Mouse (Mus musculus): ENCODE results near the gene Ptprg. TPM values are rescaled to one million over a fixed set of nuclear protein-coding genes. Genes with fewer than 3 reads are reported as not detected.
A peak's percentile ranks its signal among the peaks of the same experiment; 100 is the strongest.

Gene Ptprg
- polyA plus RNA-seq, 1 experiment from 2014 or later, result 32.8 TPM

DNA sequence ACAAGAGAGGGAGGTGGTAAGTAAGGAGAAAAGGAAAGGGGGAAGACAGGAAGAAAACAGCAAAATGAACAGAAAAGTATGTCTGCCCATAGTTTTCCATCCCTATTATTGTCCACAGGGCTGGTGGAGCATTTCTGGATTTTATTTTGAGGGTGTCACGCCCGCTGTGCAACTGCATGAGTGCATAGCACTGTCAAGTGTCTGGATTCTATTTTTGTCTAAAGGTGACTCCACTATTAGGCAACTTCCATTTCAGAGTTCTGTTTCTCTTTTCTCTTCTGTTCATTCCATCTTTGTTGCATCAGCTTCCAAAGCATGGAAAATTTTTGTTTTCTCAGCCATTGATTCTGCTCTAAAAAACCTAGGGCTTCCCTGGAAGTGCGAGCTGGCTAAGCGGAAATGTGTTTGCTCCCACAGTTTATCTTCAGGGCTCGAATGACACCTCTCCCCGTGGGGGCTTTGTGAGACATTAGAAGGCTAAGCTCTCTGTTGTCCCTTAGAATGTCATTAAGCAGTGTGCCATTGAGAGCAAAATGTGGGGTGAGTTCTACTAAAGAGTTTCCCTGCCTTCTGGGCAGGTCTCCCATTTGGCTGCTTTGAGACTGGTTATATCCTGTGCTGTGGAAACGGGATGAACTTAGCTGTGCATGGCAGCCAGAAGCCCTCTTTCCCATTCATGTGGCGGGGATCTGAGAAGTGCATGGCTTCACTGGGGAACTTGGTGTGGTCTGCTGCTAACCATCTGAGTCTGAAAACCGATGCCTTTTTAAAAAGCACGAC lies 330.0 kb downstream of the Ptprg start:
- Histone ChIP-seq H3K4me2 (no peak overlapping the region), H3K4me1 (peaks cover 15% of the 10 kb centered on the region), H3K4me3 (no peak overlapping the region), H3K27ac (no peak overlapping the region; the same call in 1 of the 2 replicates), H3K9ac (0 out of 2 replicates have a peak overlapping the region, but pooled peaks have one; percentile 14), H3K9me3 (replicated peaks) (no peaks in the 10 kb centered on the region), H3K36me3 (ENCODE audit: poor library complexity, severe bottlenecking) (no peaks in the 10 kb centered on the region), H3K27me3 (no peaks in the 10 kb centered on the region)
- ATAC-seq, result peak; percentile 41; the same call in 1 of the 2 replicates
- 20% methylated on average over 10 of the region's 10 CpGs for WGBS

DNA sequence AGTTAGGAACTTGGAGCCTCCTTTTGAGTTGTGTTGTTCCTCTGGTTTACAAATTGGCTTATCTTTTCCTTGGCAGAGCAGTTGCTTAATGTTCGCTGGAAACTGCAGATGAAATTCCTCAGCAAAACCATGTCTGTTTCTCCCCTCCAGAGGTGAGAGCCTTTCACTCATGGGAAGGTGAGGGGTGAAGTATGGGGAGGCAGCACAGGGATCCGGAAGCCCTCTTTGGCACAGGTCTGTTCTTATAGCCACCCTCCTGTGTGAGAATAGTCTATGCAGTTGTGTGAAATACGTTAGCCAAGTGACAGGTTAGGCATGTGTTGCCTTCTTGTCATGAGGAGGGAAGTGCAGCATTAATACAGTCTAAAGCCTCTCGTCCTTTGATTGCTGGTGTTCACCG lies 330.7 kb downstream of the Ptprg start:
- no peak for ATAC-seq
- Histone ChIP-seq H3K9ac (no peak overlapping the region), H3K4me1 (peaks cover 15% of the 10 kb centered on the region), H3K4me2 (no peak overlapping the region), H3K27ac (no peak overlapping the region), H3K36me3 (ENCODE audit: poor library complexity, severe bottlenecking) (no peaks in the 10 kb centered on the region), H3K4me3 (no peak overlapping the region), H3K27me3 (no peaks in the 10 kb centered on the region), H3K9me3 (replicated peaks) (no peaks in the 10 kb centered on the region)
- WGBS, result 59% methylated on average over 5 of the region's 5 CpGs

DNA sequence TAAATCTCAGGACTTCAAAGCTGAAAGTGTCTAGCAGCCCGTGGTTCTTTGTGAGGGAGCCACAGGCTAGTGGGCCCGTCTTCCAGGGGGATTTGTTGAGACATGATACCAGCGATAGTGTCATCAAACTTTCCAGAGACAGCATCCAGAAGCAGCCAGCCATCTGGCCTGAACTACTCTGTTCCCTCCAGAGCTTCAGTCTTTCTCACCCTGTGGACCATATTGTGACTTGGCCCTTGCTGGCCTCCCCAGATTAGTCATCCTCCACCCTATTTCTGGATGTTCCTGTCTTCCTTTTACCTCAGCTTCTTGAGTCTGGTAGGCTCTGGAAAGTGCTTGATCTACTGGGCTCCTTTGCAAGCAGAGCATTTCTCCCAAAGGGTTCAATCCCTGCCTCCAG lies 333.1 kb downstream of the Ptprg start:
- Histone ChIP-seq H3K27me3 (no peaks in the 10 kb centered on the region), H3K36me3 (ENCODE audit: poor library complexity, severe bottlenecking) (no peaks in the 10 kb centered on the region), H3K9ac (no peak overlapping the region), H3K4me1 (peaks cover 28% of the 10 kb centered on the region), H3K27ac (no peak overlapping the region), H3K9me3 (replicated peaks) (no peaks in the 10 kb centered on the region), H3K4me2 (no peak overlapping the region), H3K4me3 (no peak overlapping the region)
- no peak for ATAC-seq
- WGBS, result 91% methylated on average over 3 of the region's 3 CpGs

DNA sequence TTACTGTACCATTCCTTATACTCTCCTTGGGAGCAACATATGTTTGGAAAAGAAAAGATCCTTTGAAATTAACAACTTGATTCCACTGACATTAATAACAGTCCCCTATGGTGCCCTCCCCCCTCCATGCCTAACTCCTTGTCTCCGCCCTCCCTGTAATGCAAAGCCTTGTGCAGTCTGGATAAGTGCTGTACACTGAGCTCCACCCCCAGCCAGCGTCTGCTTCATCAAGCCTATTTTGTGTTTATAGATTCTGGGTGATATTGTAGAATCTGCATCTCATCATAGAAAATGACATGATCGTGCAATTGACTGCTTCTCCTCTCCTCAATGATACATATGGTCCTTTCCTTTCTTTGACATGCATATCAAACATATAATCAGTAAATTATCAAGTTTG lies 337.6 kb downstream of the Ptprg start:
- 70% methylated on average over 3 of the region's 3 CpGs for WGBS
- H3K9me3 ChIP-seq (replicated peaks), result no peaks in the 10 kb centered on the region
- H3K4me3 ChIP-seq, result no peak overlapping the region
- H3K27me3 ChIP-seq, result no peaks in the 10 kb centered on the region
- H3K9ac ChIP-seq, result no peak overlapping the region
- ATAC-seq, result 0 out of 2 replicates have a peak, but pooled peaks have one; percentile 57
- H3K27ac ChIP-seq, result no peak overlapping the region
- H3K36me3 ChIP-seq (ENCODE audit: poor library complexity, severe bottlenecking), result no peaks in the 10 kb centered on the region
- H3K4me2 ChIP-seq, result no peak overlapping the region
- peaks cover 23% of the 10 kb centered on the region; the same call in 1 of the 2 replicates for H3K4me1 ChIP-seq

DNA sequence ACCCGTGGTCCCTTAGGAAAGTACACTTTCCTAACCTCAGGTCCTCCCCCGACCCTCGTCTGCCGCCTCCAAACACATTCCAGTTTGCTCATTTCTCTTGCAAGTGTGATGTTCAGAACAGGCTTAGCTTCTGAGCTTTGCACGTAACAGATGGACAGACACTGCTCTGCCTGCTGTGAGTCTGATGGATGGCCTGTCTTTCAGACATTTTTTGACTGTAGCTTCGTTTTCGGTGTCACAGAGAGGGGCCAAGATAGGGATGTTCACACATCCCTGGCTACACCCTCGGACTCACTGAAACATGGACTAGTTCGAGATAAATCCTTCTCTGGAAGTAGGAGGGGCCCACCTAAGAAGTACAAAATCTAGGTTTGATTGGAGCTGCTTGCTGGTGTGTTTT lies 339.3 kb downstream of the Ptprg start:
- peaks cover 23% of the 10 kb centered on the region; the same call in 1 of the 2 replicates for H3K4me1 ChIP-seq
- no peak for ATAC-seq
- H3K4me2 ChIP-seq, result no peak overlapping the region

DNA sequence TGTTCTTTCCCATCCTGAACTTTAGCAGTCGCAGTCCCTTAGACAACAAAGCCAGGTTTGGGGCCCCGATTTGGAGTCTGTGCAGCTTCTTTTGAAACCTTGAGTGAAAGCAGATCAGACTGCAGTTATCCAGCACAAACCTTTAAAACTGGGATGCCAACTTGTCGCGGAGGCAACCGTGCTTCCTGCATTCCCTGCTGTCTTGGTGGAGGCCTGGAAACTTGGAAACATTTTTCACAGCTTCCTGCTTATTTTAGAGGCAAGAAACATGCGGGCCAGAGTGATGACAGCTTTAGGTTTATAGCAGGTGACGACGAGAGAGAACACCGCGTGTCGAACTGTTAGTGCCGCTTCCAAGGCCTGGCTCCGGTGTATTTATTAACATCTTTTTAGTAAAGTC lies 342.2 kb downstream of the Ptprg start:
- no peak for ATAC-seq
- Histone ChIP-seq H3K36me3 (ENCODE audit: poor library complexity, severe bottlenecking) (no peaks in the 10 kb centered on the region), H3K27ac (no peak overlapping the region), H3K4me1 (peaks cover 17% of the 10 kb centered on the region; the same call in 1 of the 2 replicates), H3K27me3 (no peaks in the 10 kb centered on the region), H3K9ac (no peak overlapping the region), H3K4me2 (no peak overlapping the region), H3K4me3 (no peak overlapping the region), H3K9me3 (replicated peaks) (no peaks in the 10 kb centered on the region)
- 82% methylated on average over 13 of the region's 13 CpGs for WGBS

More for the DNA sequence above, 339.3 kb downstream of the Ptprg start:
- no peaks in the 10 kb centered on the region for H3K9me3 ChIP-seq (replicated peaks)
- H3K4me3 ChIP-seq, result no peak overlapping the region
- H3K27ac ChIP-seq, result no peak overlapping the region
- no peak overlapping the region for H3K9ac ChIP-seq
- H3K27me3 ChIP-seq, result no peaks in the 10 kb centered on the region
- WGBS, result 67% methylated on average over 9 of the region's 9 CpGs
- H3K36me3 ChIP-seq (ENCODE audit: poor library complexity, severe bottlenecking), result no peaks in the 10 kb centered on the region

DNA sequence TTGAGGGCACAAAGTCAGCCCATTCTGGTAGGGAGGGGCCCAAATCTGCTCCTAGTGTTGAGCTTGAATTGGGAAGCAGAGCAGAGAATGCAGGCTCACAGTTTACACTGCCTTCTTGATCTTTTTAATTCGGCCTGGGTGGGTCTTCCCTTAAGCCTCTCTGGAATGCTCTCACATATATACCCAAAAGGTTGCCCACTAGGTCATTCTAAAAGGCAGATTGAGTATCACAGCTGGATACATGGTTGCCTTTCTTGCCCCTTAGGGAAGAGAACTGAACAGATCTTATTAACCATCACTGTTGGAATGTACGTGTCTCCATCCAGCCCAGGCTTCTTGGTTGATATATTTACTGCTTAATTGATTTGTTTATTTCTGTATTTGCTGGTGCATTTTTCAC lies 349.5 kb downstream of the Ptprg start:
- 4% methylated on average over 2 of the region's 2 CpGs for WGBS
- Histone ChIP-seq H3K9ac (no peak overlapping the region), H3K27me3 (no peaks in the 10 kb centered on the region), H3K27ac (no peak overlapping the region), H3K4me1 (peaks cover 18% of the 10 kb centered on the region), H3K36me3 (ENCODE audit: poor library complexity, severe bottlenecking) (no peaks in the 10 kb centered on the region), H3K4me3 (no peak overlapping the region), H3K9me3 (replicated peaks) (no peaks in the 10 kb centered on the region), H3K4me2 (no peak overlapping the region)
- no peak for ATAC-seq

DNA sequence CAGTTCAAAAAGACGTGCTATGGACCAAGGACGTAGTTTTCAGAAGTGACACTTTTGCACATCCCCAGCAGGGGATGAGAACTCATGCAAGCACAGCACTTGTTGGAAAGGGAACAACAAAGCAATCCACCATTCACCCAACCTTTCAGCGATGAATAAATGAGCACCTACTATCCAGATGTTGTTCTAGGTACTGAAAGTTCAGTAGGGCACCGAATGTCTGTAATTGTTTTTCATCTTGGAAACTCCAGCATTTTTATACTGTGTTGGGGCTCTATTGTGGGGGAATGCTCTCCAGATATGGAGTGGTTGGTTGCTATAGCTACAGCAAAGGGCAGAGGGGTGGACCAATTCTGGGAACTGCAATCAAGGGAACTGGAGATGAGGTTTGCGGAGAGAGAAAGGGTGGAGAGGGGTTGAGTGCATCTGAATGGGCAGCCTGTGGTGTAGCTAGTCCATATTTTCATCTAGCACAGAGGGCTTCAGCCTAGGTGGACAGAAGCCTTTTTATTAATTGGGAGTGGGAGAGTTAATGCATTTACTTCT lies 352.9 kb downstream of the Ptprg start:
- no peak overlapping the region for H3K27ac ChIP-seq
- peaks cover 18% of the 10 kb centered on the region for H3K4me1 ChIP-seq
- H3K4me3 ChIP-seq, result no peak overlapping the region
- no peaks in the 10 kb centered on the region for H3K9me3 ChIP-seq (replicated peaks)
- H3K9ac ChIP-seq, result no peak overlapping the region
- H3K4me2 ChIP-seq, result no peak overlapping the region
- WGBS, result 43% methylated on average over 5 of the region's 5 CpGs
- ATAC-seq, result 0 out of 2 replicates have a peak, but pooled peaks have one; percentile 38
- no peaks in the 10 kb centered on the region for H3K27me3 ChIP-seq
- no peaks in the 10 kb centered on the region for H3K36me3 ChIP-seq (ENCODE audit: poor library complexity, severe bottlenecking)

DNA sequence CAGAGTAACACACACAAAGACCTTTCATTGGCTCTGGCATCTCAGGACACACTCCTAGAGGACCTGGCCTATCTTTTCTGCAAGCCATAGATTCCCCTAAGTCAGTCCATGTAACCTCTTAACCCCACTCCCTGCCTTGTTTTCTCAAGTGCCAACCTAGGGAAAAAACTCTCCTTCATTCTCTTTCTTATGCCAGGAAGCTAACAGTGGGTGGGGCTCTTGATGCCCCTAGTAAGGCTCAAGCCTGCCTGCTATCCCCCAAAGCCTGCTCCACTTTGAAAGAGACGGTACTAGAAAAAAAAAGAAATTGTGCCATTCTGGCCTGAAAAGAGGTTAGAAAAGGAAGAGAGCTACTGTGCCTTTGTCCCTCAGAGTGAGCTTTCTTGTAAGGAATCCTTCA lies 358.9 kb downstream of the Ptprg start:
- Histone ChIP-seq H3K27me3 (no peaks in the 10 kb centered on the region), H3K9ac (no peak overlapping the region), H3K4me3 (no peak overlapping the region), H3K4me2 (no peak overlapping the region), H3K27ac (no peak overlapping the region), H3K4me1 (no peaks in the 10 kb centered on the region), H3K9me3 (replicated peaks) (no peaks in the 10 kb centered on the region), H3K36me3 (ENCODE audit: poor library complexity, severe bottlenecking) (no peaks in the 10 kb centered on the region)
- 59% methylated on average over 1 of the region's 1 CpGs for WGBS
- ATAC-seq, result no peak

DNA sequence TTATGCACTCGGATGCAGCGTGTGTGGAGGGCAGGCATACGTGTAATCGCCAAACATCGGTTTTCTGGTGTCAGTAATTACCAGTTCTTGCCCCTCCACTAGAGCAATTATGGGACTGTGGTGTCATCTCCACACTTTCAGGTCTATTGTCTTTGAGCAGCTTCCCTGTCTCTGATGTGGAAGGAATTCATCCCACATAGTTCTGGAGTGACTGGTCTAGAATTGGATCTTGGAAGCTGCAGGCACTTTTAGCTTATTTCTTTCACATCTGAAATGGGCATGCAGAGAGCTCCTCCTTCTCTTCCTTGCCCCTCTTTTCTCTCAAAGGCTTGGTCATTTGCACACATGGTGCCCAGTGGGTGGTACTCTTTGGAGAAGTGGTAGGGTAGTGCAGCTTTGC lies 363.9 kb downstream of the Ptprg start:
- Histone ChIP-seq H3K4me3 (no peak overlapping the region), H3K9ac (no peak overlapping the region), H3K9me3 (replicated peaks) (no peaks in the 10 kb centered on the region), H3K4me2 (no peak overlapping the region), H3K36me3 (ENCODE audit: poor library complexity, severe bottlenecking) (no peaks in the 10 kb centered on the region), H3K27ac (no peak overlapping the region), H3K4me1 (no peaks in the 10 kb centered on the region), H3K27me3 (no peaks in the 10 kb centered on the region)
- ATAC-seq, result peak; percentile 48; the same call in 1 of the 2 replicates
- 85% methylated on average over 5 of the region's 5 CpGs for WGBS

DNA sequence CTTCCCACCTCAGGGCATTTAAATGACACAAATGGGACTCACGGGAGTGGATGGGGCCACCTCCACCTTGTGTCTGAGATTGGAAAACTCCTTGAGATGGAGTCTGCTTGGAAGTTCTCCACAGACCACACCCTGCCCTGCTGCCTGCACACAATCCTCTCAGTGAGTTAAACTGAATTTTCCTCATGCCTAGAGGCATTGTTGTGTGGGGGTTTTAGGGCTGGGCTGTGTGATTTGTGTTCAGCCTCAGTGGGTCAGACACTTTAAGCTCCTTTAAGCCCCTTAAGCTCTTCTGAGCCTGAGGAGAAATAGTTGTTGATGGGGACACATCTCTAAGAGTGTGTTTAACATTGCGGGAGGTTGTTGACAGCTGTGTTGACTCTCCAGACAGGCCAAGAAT lies 375.2 kb downstream of the Ptprg start:
- 25% methylated on average over 2 of the region's 2 CpGs for WGBS

DNA sequence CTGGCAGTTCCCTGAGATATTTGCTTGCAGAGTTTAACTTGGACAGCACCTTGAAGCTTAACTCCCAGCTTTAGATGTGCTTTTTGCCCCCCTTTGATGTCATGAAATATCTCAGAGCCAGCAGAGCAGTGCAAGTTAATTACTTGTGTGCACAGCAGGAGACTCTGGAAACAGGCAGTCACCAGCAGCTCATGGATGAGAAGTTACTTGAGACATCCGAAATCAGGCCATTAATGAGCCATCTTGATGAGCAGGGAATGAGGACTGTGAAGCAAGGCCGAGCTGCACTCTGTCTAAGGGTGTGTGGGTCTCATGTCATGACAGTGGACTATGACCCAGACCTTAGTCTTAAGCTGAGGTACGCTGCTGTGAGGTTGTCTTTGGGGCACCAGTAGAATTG lies 379.2 kb downstream of the Ptprg start:
- H3K36me3 ChIP-seq (ENCODE audit: poor library complexity, severe bottlenecking), result no peaks in the 10 kb centered on the region
- no peaks in the 10 kb centered on the region for H3K9me3 ChIP-seq (replicated peaks)
- WGBS, result 19% methylated on average over 3 of the region's 3 CpGs
- no peak overlapping the region for H3K4me3 ChIP-seq
- H3K27me3 ChIP-seq, result no peaks in the 10 kb centered on the region
- no peaks in the 10 kb centered on the region for H3K4me1 ChIP-seq
- H3K27ac ChIP-seq, result no peak overlapping the region
- no peak overlapping the region for H3K4me2 ChIP-seq
- no peak overlapping the region for H3K9ac ChIP-seq
- ATAC-seq, result no peak; the same call in 1 of the 2 replicates

More for the DNA sequence above, 375.2 kb downstream of the Ptprg start:
- no peaks in the 10 kb centered on the region for H3K27me3 ChIP-seq
- no peaks in the 10 kb centered on the region for H3K4me1 ChIP-seq
- no peak overlapping the region for H3K27ac ChIP-seq
- no peak overlapping the region for H3K9ac ChIP-seq
- H3K36me3 ChIP-seq (ENCODE audit: poor library complexity, severe bottlenecking), result no peaks in the 10 kb centered on the region
- H3K9me3 ChIP-seq (replicated peaks), result no peaks in the 10 kb centered on the region
- no peak overlapping the region for H3K4me3 ChIP-seq
- H3K4me2 ChIP-seq, result no peak overlapping the region
- ATAC-seq, result no peak
